Mouse (Mus musculus): ENCODE results near the gene Gm37240. TPM values are rescaled to one million over a fixed set of nuclear protein-coding genes. Genes with fewer than 3 reads are reported as not detected.

Gm37240 gene
- total RNA-seq, 2 experiments from 2014 or later: 28.9 to 37.3 TPM

GRCm38 (mm10) chr3:84937360-84938355, 949.7 kb downstream of the Gm37240 start:
- no peak for DNase-seq

- no peak for DNase-seq
These were observed 950.4 kb downstream of the Gm37240 start for GRCm38 (mm10) chr3:84936956-84937355.

GRCm38 (mm10) chr3:84936252-84936651, 951.1 kb downstream of the Gm37240 start:
- DNase-seq: no peak

- no peak for DNase-seq
These were observed 951.6 kb downstream of the Gm37240 start for GRCm38 (mm10) chr3:84935729-84936128.

GRCm38 (mm10) chr3:84930683-84931082, 956.6 kb downstream of the Gm37240 start:
- no peak for DNase-seq

GRCm38 (mm10) chr3:84929171-84929570, 958.1 kb downstream of the Gm37240 start:
- DNase-seq: no peak

- no peak for DNase-seq
These were observed 959.4 kb downstream of the Gm37240 start for GRCm38 (mm10) chr3:84927901-84928300.

- no peak for DNase-seq
These were observed 960.0 kb downstream of the Gm37240 start for GRCm38 (mm10) chr3:84927168-84927794.

GRCm38 (mm10) chr3:84926140-84926539, 961.2 kb downstream of the Gm37240 start:
- no peak for DNase-seq

- peak; percentile 23 for DNase-seq
These were observed 962.1 kb downstream of the Gm37240 start for GRCm38 (mm10) chr3:84925229-84925628.

- DNase-seq: no peak
These were observed 963.6 kb downstream of the Gm37240 start for GRCm38 (mm10) chr3:84923670-84924069.

- DNase-seq: no peak
These were observed 964.1 kb downstream of the Gm37240 start for GRCm38 (mm10) chr3:84923256-84923655.

- no peak for DNase-seq
These were observed 965.5 kb downstream of the Gm37240 start for GRCm38 (mm10) chr3:84921704-84922420.

GRCm38 (mm10) chr3:84917903-84918679, 969.2 kb downstream of the Gm37240 start:
- DNase-seq: no peak

GRCm38 (mm10) chr3:84914284-84914683, 973.0 kb downstream of the Gm37240 start:
- DNase-seq: no peak

- DNase-seq: no peak
These were observed 980.8 kb downstream of the Gm37240 start for GRCm38 (mm10) chr3:84906528-84906927.

GRCm38 (mm10) chr3:84897952-84898351, 989.4 kb downstream of the Gm37240 start:
- no peak for DNase-seq

GRCm38 (mm10) chr3:84890983-84891382, 996.3 kb downstream of the Gm37240 start:
- no peak for DNase-seq

GRCm38 (mm10) chr3:84889648-84890047, 997.7 kb downstream of the Gm37240 start:
- DNase-seq: no peak

GRCm38 (mm10) chr3:84883817-84884483, 1003.4 kb downstream of the Gm37240 start:
- DNase-seq: no peak

- DNase-seq: no peak
These were observed 1011.1 kb downstream of the Gm37240 start for GRCm38 (mm10) chr3:84876211-84876610.

All from gastrocnemius, postnatal 10 days (tissue).